In the genomic region with DNA sequence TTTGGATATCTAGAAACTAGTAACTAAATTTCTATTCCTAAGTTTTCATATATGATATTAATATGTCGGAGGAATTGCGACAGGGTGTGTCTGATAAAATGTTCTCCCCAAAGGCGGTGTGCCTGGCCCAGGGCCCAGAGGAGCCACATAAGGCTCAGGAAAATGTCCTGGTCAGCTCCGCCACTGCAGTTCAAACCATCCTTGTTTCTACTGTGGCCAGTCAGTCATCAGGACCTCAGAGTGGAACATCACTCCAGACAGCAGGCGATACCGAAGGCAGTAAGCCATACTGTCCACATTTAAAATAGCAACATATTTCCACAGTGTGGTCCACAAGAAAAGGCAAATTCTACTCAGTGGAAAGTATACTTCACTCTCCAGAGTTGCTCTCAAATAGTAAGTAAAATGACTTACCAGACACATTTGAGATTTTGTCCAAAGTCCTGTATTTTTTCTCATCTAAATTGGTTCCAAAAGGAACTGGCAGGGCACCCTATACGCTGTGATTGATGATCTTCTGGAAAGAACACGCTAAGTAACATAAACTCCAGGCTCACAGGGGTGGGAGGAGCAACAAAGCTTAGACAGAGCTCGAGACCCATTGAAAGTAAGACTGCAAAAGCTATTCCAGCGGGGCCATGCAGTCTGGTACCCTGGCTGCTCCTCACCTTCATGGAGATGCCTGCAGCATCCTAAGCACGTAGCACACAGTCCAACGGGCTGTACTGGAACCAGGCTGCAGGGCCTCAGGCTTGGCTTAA, we compare ENCODE assay signal across 32 mouse cellular contexts.
DNase-seq lines count a peak whose midpoint lies in the region; ATAC-seq and TF ChIP-seq lines count a peak whose summit lies in the region.
"Had no signal": no experiment of that assay in that cellular context is flagged by ENCODE, and none has a peak within 500 bp of the region (broad histone marks: within the 10 kb centered on the region; RNA-seq: fewer than 3 reads in every experiment).

No protein-coding gene starts in this region.

- peaks cover 3% of the 10 kb centered on the region; the same call in 1 of the 2 replicates for H3K36me3 ChIP-seq in heart, embryonic 15.5 days
- H3K36me3 ChIP-seq in heart, embryonic 11.5 days (ENCODE audit: control insufficient read depth, insufficient read depth, low read length): no peaks in the 10 kb centered on the region; the same call in 1 of the 2 replicates
- H3K36me3 ChIP-seq in midbrain, embryonic 11.5 days (ENCODE audit: control insufficient read depth, insufficient read depth, low read length): no peaks in the 10 kb centered on the region
- no peaks in the 10 kb centered on the region for H3K36me3 ChIP-seq in midbrain, postnatal 0 days (ENCODE audit: insufficient read depth, low read length)
- H3K36me3 ChIP-seq: forebrain, embryonic 10.5 days; forebrain, embryonic 15.5 days; hindbrain, embryonic 10.5 days; hindbrain, embryonic 15.5 days; midbrain, embryonic 10.5 days; neural tube, embryonic 12.5 days had no signal

- H3K4me2 ChIP-seq in heart, embryonic 15.5 days: no peak overlapping the region
- no peak overlapping the region for H3K4me2 ChIP-seq in heart, embryonic 11.5 days
- no peak overlapping the region for H3K4me2 ChIP-seq in midbrain, embryonic 11.5 days
- H3K4me2 ChIP-seq in midbrain, postnatal 0 days (ENCODE audit: low read depth, low read length, poor library complexity, severe bottlenecking): no peak overlapping the region
- H3K4me2 ChIP-seq: forebrain, embryonic 15.5 days; hindbrain, embryonic 15.5 days; kidney, embryonic 15.5 days; liver, embryonic 15.5 days; neural tube, embryonic 12.5 days had no signal

- no peak for TF ChIP-seq CTCF in midbrain, postnatal 0 days (IDR thresholded peaks at IDR 0.05)

- peak; percentile 10 for DNase-seq in adrenal gland, postnatal 14 days
- no peak for DNase-seq in adrenal gland, postnatal 36 days
- peak; percentile 75 for DNase-seq in midbrain, embryonic 11.5 days (ENCODE audit: low spot score, missing footprints)
- no peak for DNase-seq in midbrain, postnatal 0 days (ENCODE audit: low spot score)
- no peak for DNase-seq in kidney, adult 8-10 months
- DNase-seq: adrenal gland, adult 2 months; cerebellum, adult 8-10 months; cerebellum, postnatal 25 days; gastrocnemius, adult 2 months; gastrocnemius, postnatal 36 days; heart, adult 2 months; kidney, adult 11 months; kidney, postnatal 36 days; lung, postnatal 10 days; thymus, postnatal 14 days had no signal

- no peak for ATAC-seq in heart, embryonic 15.5 days (replicated peaks; ENCODE audit: insufficient number of reproducible peaks, insufficient read depth, low FRiP score, low read depth)
- no peak for ATAC-seq in heart, embryonic 11.5 days (replicated peaks; ENCODE audit: insufficient number of reproducible peaks, low FRiP score, low TSS enrichment)
- ATAC-seq in midbrain, embryonic 11.5 days (ENCODE audit: low FRiP score): no peak
- ATAC-seq in midbrain, postnatal 0 days (ENCODE audit: low FRiP score): no peak
- ATAC-seq: activated CD4-positive, CD25-positive, alpha-beta regulatory T cell, adult 4 months; forebrain, embryonic 15.5 days; inflammation-experienced regulatory T-cells, adult 6 months; midbrain, embryonic 16.5 days had no signal

- peak overlapping the region; percentile 51 for H3K27ac ChIP-seq in heart, embryonic 15.5 days
- H3K27ac ChIP-seq in heart, embryonic 11.5 days (ENCODE audit: low read depth, low read length): no peak overlapping the region
- no peak overlapping the region for H3K27ac ChIP-seq in midbrain, embryonic 11.5 days (ENCODE audit: low read depth, low read length)
- H3K27ac ChIP-seq in midbrain, postnatal 0 days (ENCODE audit: low read depth, low read length): no peak overlapping the region
- H3K27ac ChIP-seq: forebrain, embryonic 10.5 days; forebrain, embryonic 15.5 days; gastrocnemius, adult 2 months; heart, adult 2 months; hindbrain, embryonic 10.5 days; hindbrain, embryonic 15.5 days; kidney, embryonic 15.5 days; layer of hippocampus, adult 2 months; left cerebral cortex, adult 2 months; liver, embryonic 15.5 days; midbrain, embryonic 10.5 days; neural tube, embryonic 12.5 days had no signal

- WGBS in heart, embryonic 15.5 days: 71% methylated on average over 12 of the region's 12 CpGs
- 73% methylated on average over 12 of the region's 12 CpGs for WGBS in heart, embryonic 11.5 days (ENCODE audit: insufficient replicate concordance)
- 90% methylated on average over 12 of the region's 12 CpGs for WGBS in midbrain, embryonic 11.5 days
- 86% methylated on average over 12 of the region's 12 CpGs for WGBS in midbrain, postnatal 0 days

- no peak overlapping the region for H3K9ac ChIP-seq in heart, embryonic 15.5 days
- H3K9ac ChIP-seq in heart, embryonic 11.5 days (ENCODE audit: low read depth, low read length): no peak overlapping the region
- no peak overlapping the region for H3K9ac ChIP-seq in midbrain, embryonic 11.5 days (ENCODE audit: low read length)
- no peak overlapping the region for H3K9ac ChIP-seq in midbrain, postnatal 0 days (replicated peaks; ENCODE audit: low read length, poor library complexity, severe bottlenecking)
- H3K9ac ChIP-seq: forebrain, embryonic 15.5 days; hindbrain, embryonic 15.5 days; kidney, embryonic 15.5 days; liver, embryonic 15.5 days; neural tube, embryonic 12.5 days had no signal

- no peaks in the 10 kb centered on the region for H3K9me3 ChIP-seq in heart, embryonic 15.5 days (replicated peaks)
- no peaks in the 10 kb centered on the region for H3K9me3 ChIP-seq in heart, embryonic 11.5 days (replicated peaks; ENCODE audit: control insufficient read depth, low read length)
- no peaks in the 10 kb centered on the region for H3K9me3 ChIP-seq in midbrain, embryonic 11.5 days (ENCODE audit: control insufficient read depth, low read length)
- no peaks in the 10 kb centered on the region for H3K9me3 ChIP-seq in midbrain, postnatal 0 days (ENCODE audit: low read length)
- H3K9me3 ChIP-seq: forebrain, embryonic 10.5 days; forebrain, embryonic 15.5 days; hindbrain, embryonic 10.5 days; hindbrain, embryonic 15.5 days; kidney, embryonic 15.5 days; liver, embryonic 15.5 days; midbrain, embryonic 10.5 days; neural tube, embryonic 12.5 days had no signal

- no peak overlapping the region for H3K4me3 ChIP-seq in heart, embryonic 15.5 days
- no peak overlapping the region for H3K4me3 ChIP-seq in heart, embryonic 11.5 days (ENCODE audit: low read depth, low read length)
- no peak overlapping the region for H3K4me3 ChIP-seq in midbrain, embryonic 11.5 days (ENCODE audit: low read depth, low read length)
- no peak overlapping the region for H3K4me3 ChIP-seq in midbrain, postnatal 0 days (ENCODE audit: low read depth, low read length)
- H3K4me3 ChIP-seq: forebrain, embryonic 10.5 days; forebrain, embryonic 15.5 days; gastrocnemius, adult 2 months; heart, adult 2 months; hindbrain, embryonic 10.5 days; hindbrain, embryonic 15.5 days; kidney, embryonic 15.5 days; layer of hippocampus, adult 2 months; left cerebral cortex, adult 2 months; liver, embryonic 15.5 days; midbrain, embryonic 10.5 days; myocyte; neural tube, embryonic 12.5 days had no signal

- H3K4me1 ChIP-seq in heart, embryonic 15.5 days (replicated peaks): peaks cover 37% of the 10 kb centered on the region
- H3K4me1 ChIP-seq in heart, embryonic 11.5 days (ENCODE audit: control insufficient read depth, insufficient read depth, low read length): peaks cover 19% of the 10 kb centered on the region; the same call in 1 of the 2 replicates
- no peaks in the 10 kb centered on the region for H3K4me1 ChIP-seq in midbrain, embryonic 11.5 days (ENCODE audit: control insufficient read depth, insufficient read depth, low read length)
- H3K4me1 ChIP-seq in midbrain, postnatal 0 days (ENCODE audit: insufficient read depth, low read length): no peaks in the 10 kb centered on the region
- H3K4me1 ChIP-seq: forebrain, embryonic 15.5 days; hindbrain, embryonic 15.5 days; kidney, embryonic 15.5 days; liver, embryonic 15.5 days; neural tube, embryonic 12.5 days had no signal

- no peaks in the 10 kb centered on the region for H3K27me3 ChIP-seq in heart, embryonic 15.5 days
- H3K27me3 ChIP-seq in heart, embryonic 11.5 days (ENCODE audit: control insufficient read depth, insufficient read depth, low read length): no peaks in the 10 kb centered on the region
- no peaks in the 10 kb centered on the region; the same call in 1 of the 2 replicates for H3K27me3 ChIP-seq in midbrain, embryonic 11.5 days (ENCODE audit: control insufficient read depth, insufficient read depth, low read length)
- H3K27me3 ChIP-seq in midbrain, postnatal 0 days (ENCODE audit: insufficient read depth, low read length): no peaks in the 10 kb centered on the region
- H3K27me3 ChIP-seq: CH12.LX; forebrain, embryonic 15.5 days; hindbrain, embryonic 15.5 days; kidney, embryonic 15.5 days; liver, embryonic 15.5 days; neural tube, embryonic 12.5 days had no signal

Comparison
In these comparisons a context has a peak if more than half of its experiments do, and no peak if none do; other contexts are left out.
1. DNase-seq: peak in adrenal gland, postnatal 14 days (single experiment) and midbrain, embryonic 11.5 days (single experiment); none in adrenal gland, postnatal 36 days (0 of 2), midbrain, postnatal 0 days (single experiment) and kidney, adult 8-10 months (0 of 2).